Mouse (Mus musculus) spleen, adult 2 months (tissue): ENCODE results near the gene Lama1.

Source experiments
- CTCF ChIP-seq: fragments of 200-500 bp; IDR thresholded peaks from 2 replicates; pipeline ENCODE4 v1.5.1; 2011; ENCODE audit warnings: mild to moderate bottlenecking, inconsistent platforms; ENCODE audit not compliant: insufficient read depth, insufficient read length, insufficient replicate concordance; ENCODE audit errors: extremely low read depth
- POLR2A ChIP-seq: fragments of 200-500 bp; IDR thresholded peaks from 2 replicates; pipeline ENCODE4 v1.6.1; 2011; ENCODE audit warnings: low read depth, low read length, inconsistent platforms

DNA sequence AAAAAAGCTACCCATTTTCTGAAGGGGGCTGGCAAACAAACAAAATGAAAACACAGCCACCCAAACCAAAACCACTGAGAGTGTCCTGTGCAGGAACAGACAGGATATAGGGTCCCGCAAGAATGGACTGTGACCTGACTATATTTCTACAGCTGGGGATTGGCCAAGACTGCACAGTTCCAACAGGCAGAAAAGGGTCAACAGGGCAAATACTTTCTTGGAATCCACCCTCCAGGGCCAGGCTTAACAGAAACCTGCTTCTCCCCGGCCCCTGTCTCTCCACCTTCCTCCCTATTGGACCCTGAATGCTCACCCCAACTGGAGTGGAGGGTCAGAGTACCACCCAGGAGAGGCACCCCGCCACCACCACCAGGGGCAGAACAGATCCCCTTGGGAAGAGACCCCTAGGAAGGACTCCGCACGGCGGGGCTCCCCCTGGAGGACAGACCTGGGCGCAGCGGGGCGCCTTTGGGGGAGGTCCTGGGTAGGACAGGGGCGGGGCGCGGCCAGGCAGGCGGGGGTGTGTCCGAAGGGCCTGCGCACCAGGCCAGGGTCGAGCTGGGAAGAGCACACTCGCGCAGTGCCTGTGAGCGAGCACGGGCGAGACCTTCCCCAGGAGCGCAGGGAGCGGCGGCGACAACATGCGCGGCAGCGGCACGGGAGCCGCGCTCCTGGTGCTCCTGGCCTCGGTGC lies at the start of gene Lama1:
- no peak for TF ChIP-seq POLR2A
- TF ChIP-seq CTCF, result no peak
